Mouse (Mus musculus): Measurements from ENCODE around the gene Chmp3.

Gene Chmp3

DNA sequence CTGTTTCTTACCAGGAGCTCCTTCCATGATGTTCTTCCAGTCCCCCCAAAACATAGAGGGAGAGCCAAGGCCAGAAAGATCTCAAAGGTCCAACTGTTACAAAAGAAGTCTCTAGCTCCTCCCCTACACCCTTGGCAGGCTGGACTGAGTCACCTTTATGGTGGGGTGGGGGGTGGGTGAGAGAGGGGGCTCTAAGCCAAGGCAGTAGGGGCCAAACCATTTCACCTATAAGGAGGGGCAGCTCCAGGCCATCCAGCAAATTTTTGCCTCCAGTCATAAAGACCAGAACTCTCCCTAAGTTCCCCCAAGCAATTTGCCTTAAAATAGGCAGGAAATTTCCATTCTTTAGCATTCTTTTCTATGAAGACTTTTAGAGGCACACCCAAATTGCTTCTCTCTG is 65.4 kb downstream of the Chmp3 start:
- no peak for DNase-seq (ENCODE audit: low read depth, low spot score)

DNA sequence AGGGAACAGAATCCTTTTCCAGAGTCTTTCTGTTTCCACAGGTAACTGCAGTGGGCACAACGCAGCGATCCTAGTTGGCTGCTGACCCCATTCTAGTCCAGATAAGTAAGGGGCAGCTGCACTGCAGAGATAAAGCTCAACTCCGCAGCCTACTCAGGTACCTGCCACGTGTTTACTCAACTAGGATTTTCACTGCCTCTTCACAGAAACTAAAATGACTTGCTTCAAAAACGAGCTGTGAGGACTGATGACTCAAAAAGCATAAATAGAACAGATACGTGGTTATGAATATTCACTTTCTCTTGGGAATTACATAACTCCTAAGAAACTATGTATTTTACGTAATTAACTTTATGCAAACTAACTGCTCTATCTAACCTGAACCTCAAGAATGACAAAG is 66.4 kb downstream of the Chmp3 start:
- DNase-seq (ENCODE audit: low read depth, low spot score) = peak; percentile 75

DNA sequence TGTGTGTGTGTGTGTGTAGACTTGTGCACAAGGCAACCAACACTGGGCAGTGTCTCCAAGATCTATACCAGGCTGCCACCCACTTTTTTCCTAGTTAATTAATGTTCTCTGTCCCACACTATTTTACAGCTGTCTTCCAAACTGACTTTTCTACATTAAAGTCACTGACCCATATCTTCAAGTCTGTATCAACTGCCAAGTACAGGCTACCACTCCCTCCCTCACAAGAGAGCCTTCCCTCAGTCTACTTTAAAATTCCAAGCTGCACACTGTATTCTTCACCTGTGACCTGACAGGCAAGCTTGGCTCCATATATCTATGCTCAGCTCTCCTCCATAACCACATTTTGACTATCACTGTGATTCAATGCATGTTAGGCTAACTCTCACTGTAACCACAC is 69.6 kb downstream of the Chmp3 start:
- no peak for DNase-seq (ENCODE audit: low read depth, low spot score)

DNA sequence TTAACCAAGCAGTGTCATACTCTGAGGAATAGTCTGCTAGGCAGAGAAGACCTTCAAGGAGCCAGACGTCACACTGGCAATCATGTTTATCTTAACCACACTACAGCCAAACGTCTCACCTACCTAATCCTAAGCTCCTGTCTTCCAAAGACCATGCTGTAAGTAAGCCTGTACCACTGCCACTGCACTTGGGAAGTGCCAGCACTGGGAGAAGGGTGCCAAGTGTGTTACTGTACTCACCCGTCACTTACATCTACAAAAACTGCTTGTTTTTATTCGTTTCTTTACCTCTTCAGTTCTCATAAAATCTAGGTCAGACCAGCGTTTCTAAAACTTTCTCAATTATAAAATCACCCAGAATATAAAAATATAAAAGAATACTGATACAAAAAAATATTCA is 73.4 kb downstream of the Chmp3 start:
- peak; percentile 19 for DNase-seq (ENCODE audit: low read depth, low spot score)

DNA sequence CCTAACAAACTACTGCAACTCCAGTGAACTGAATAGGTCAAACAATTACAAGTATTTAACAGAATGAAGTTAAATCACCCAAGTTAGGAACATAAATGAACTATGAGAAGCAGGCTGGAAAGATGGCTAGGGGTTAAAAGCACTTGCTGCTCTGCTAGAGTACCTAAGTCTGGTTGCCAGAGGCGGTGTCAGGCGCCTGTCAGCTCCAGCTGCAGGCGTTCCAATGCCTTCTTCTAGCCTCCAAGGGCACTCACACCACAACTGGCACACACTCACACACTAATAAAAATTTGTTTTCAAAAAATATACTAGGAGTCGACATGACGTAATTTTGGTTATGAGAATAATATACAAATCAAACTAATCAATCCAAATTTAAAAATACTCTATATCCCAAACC is 78.0 kb downstream of the Chmp3 start:
- DNase-seq (ENCODE audit: low read depth, low spot score) = no peak

DNA sequence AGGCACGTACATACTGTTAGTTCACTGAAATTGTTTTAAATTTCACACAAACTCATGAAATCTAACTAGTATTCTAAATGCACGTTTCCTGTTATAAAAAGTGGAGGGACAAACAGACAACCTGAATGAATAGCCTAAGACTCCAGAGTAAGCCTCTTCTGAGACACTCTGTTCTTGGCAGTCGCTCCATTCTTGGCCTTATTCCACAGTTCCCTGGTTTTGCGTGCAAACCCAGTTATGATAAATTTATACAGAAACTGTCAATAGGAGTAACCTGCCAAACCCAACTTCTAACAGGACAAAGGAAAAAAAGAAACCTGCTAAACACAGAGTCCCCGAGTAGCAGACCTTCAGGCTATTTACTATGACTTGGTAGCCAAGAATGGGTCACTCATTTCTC is 78.4 kb downstream of the Chmp3 start:
- DNase-seq (ENCODE audit: low read depth, low spot score) = peak; percentile 61

DNA sequence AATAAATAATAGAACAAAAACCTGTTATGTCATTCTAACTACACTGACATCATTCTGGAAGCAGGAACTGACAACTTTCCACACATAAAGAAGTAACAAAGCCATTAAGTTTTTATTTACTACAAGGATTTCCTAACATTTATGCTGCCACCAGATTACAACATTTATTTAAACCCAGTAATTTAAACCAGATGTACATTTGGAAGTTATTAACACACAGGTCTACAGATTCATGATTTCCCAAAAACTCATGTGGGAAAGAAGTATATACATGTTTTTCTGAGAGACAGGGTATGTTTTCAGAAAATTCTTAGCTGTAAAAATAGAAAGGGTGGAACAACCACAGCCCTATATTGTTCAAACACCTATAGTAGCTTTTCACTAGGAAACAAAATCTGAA is 81.1 kb downstream of the Chmp3 start:
- DNase-seq (ENCODE audit: low read depth, low spot score) = no peak

DNA sequence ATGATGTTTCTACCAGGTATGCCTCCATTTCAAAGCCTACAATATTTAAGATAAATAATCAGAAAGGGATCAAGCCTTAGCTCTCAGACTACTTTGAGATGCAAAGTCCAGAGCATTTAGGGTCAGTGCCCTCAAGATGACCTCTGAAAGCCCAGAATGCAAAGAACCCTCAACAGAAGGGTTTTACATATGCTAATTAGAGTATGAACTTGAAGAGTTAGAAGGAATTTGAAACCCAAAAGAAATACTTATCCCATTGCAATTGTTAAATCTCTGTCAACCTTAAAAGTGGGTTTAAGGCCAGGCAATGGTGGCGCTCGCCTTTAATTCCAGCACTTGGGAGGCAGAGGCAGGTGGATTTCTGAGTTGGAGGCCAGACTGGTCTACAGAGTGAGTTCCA is 82.4 kb downstream of the Chmp3 start:
- DNase-seq (ENCODE audit: low read depth, low spot score) = no peak

DNA sequence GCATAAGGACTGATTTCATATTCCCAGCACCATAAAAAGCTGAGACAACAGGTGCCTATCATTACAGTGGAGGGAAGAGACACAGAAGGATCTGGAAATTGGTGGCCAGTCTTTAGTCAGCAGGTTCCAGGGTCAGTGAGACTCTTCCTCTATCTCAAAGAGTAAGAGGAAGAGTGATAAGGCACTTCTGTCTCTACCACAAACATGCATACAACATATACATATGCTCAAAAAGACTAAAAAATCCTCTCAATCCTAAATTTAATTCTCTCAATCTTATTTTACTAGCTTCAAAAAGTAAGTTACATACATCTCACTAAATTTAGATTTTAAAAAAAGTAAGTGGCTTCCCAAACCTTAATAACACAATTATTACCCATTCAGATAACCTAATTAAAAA is 83.7 kb downstream of the Chmp3 start:
- DNase-seq (ENCODE audit: low read depth, low spot score) = no peak

DNA sequence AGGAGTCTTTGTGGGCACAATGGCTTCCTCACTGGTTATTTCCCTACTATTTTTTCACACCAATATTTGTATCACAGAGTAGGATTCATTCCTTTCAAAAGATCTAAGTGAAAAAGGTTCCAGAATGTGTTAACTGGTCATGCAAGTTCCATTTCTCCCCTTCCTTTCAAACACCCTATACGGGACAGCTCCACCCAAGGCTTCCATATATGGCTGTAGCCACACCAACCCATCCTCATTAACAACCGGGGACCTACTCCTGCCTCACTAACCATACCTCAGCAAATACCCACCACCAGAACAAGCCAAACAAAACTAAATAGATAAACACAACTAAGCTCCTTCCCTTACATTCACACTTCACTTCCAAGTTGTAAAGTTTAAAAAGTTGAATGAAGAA is 87.6 kb downstream of the Chmp3 start:
- DNase-seq (ENCODE audit: low read depth, low spot score) = no peak

DNA sequence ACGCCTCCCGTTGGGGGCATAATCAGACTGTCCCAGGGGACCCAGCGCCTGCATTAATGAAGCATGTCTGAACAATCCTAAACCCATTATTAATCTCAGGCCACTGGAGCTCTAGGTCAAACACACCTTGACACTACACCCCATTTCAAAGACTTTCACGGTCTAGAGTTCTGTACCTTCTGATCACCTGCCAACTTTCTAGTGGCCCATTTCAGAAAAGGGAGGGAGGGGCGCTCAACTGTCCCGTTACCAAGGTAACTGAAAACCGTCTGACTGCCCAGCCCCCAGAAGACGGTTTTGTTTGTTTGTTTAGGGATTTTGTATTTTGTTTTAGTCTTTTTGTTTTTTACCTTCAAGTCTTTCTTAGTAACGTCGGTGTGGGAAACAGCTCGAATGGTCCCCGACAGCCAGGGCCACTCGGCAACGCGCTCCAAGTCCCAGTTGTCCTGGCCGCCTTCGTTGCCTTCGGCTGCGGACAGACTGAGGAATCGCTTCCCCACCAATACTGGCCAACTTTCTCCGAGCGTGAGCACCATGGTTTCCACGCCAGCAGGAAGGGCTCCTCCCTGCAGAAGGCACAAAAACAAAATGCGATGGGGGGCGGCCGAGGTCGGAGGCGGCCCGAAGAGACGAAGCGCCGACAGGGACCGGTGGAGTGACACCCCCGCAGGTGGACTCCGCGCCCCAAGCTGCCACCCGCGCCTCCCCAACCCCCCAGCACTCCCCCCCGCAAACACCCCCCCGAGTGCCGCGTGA is 88.3 kb downstream of the Chmp3 start:
- DNase-seq (ENCODE audit: low read depth, low spot score) = peak; percentile 65
